Mouse (Mus musculus): ENCODE measurements around the gene Ncs1. TPM values are rescaled to one million over a fixed set of nuclear protein-coding genes. Genes with fewer than 3 reads are reported as not detected.
A peak's percentile ranks its signal among the peaks of the same experiment; 100 is the strongest.

The Ncs1 gene
- polyA plus RNA-seq, 1 experiment, result 7.7 TPM

DNA sequence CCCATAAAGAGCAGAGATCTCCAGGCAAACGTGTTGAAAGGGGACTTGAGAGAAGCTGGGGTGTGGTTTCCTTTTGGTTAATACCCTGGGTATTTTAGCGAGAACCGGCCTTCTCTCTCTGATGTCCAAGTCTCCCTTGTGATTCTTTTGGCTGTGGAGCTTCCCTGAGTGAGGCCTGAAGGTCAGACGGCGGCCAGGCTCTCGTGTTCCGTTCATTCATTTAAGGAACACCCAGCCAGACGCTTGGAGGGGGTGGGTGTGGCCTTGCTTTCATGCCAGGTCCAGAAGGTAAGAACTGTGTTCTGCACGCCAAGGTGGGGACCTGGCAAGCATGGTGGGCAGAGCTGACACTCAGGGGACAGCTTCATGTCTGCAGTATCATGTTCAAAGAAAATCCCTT, 58.6 kb downstream of the Ncs1 start:
- Histone ChIP-seq H3K36me3 (ENCODE audit: control insufficient read depth, insufficient read depth, low read length) (no peaks in the 10 kb centered on the region), H3K27ac (ENCODE audit: control insufficient read depth, insufficient read depth, low read depth, low read length) (no peak overlapping the region), H3K27me3 (ENCODE audit: control insufficient read depth, insufficient read depth, low read length) (no peaks in the 10 kb centered on the region), H3K4me1 (ENCODE audit: control insufficient read depth, insufficient read depth, low read length) (peaks cover 14% of the 10 kb centered on the region), H3K4me3 (ENCODE audit: control insufficient read depth, low read depth, low read length) (no peak overlapping the region)
- TF ChIP-seq CTCF (IDR thresholded peaks at IDR 0.05; ENCODE audit: control insufficient read depth, insufficient read depth, insufficient replicate concordance, low read depth, low read length) (no peak), POLR2A (IDR thresholded peaks at IDR 0.05; ENCODE audit: control insufficient read depth, low read depth, low read length) (no peak)

DNA sequence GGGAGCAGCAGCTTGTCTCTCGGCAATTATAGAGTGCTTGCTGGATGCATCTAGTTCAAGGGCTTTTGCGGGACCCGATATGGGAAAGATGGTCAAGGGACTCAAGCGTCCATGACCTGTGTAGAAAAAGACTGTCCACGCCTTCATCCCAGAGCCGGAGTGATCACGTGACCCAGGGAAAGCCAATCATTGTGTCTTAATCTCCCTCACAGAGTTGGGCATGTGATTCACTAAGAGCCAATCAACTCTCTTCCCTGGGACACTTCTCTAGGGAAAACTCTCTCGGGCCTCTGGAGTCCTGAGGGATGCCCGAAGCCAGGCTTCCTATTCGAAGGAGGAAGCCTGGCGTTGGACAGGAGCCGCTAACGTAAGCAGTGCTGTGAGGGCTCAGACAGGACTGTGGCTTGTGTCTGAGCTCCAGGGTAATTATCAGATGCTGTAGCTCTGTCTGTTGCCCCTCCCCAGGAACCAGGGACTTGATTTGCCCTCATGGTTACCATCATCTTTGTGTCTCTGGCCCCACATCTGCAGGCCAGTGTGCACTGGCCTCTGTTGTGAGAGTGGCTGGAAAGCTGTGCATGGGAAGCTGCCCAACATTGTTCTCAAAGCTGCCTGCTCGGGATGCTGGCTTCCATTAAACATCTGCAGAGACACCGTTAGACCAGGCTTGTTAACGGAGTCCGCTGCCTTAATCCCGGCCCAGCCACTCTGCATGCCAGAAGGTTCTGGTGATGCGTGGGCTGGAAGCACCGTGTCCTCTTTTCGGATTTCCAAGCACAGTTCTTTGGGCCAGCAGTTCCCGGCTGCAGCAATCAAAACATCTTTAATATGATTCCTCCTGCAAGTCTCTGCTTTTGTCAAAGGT, 59.4 kb downstream of the Ncs1 start:
- Histone ChIP-seq H3K36me3 (ENCODE audit: control insufficient read depth, insufficient read depth, low read length) (no peaks in the 10 kb centered on the region), H3K4me3 (ENCODE audit: control insufficient read depth, low read depth, low read length) (no peak overlapping the region; the same call in none of the 2 replicates), H3K27me3 (ENCODE audit: control insufficient read depth, insufficient read depth, low read length) (no peaks in the 10 kb centered on the region), H3K4me1 (ENCODE audit: control insufficient read depth, insufficient read depth, low read length) (peaks cover 14% of the 10 kb centered on the region), H3K27ac (ENCODE audit: control insufficient read depth, insufficient read depth, low read depth, low read length) (no peak overlapping the region)
- TF ChIP-seq POLR2A (IDR thresholded peaks at IDR 0.05; ENCODE audit: control insufficient read depth, low read depth, low read length) (no peak), CTCF (IDR thresholded peaks at IDR 0.05; ENCODE audit: control insufficient read depth, insufficient read depth, insufficient replicate concordance, low read depth, low read length) (no peak)

DNA sequence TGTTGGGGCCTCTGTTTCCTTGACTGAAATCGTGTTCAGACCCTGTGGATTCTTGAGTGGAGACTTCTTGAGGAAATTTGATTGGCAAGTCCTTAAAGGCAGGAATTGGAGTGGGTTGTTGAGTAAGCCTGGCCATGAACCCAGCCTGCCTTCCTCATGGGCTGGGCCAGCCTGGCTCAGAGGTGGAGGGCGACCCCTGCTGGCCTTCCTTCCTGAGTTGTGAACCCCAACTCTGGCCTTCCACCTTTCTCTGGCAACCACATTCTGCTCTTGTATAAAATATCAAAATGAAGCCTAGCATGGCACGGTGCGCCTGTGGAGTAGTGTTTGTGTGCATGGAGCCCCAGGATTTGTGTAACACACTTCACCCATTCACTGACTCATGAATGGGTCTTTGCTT, 60.1 kb downstream of the Ncs1 start:
- no peak overlapping the region for H3K27ac ChIP-seq (ENCODE audit: control insufficient read depth, insufficient read depth, low read depth, low read length)
- peaks cover 14% of the 10 kb centered on the region for H3K4me1 ChIP-seq (ENCODE audit: control insufficient read depth, insufficient read depth, low read length)
- H3K4me3 ChIP-seq (ENCODE audit: control insufficient read depth, low read depth, low read length), result no peak overlapping the region
- H3K36me3 ChIP-seq (ENCODE audit: control insufficient read depth, insufficient read depth, low read length), result no peaks in the 10 kb centered on the region
- TF ChIP-seq POLR2A (IDR thresholded peaks at IDR 0.05; ENCODE audit: control insufficient read depth, low read depth, low read length) (no peak), CTCF (IDR thresholded peaks at IDR 0.05; ENCODE audit: control insufficient read depth, insufficient read depth, insufficient replicate concordance, low read depth, low read length) (peak; percentile 62; the same call in 1 of the 2 replicates)
- no peaks in the 10 kb centered on the region for H3K27me3 ChIP-seq (ENCODE audit: control insufficient read depth, insufficient read depth, low read length)

DNA sequence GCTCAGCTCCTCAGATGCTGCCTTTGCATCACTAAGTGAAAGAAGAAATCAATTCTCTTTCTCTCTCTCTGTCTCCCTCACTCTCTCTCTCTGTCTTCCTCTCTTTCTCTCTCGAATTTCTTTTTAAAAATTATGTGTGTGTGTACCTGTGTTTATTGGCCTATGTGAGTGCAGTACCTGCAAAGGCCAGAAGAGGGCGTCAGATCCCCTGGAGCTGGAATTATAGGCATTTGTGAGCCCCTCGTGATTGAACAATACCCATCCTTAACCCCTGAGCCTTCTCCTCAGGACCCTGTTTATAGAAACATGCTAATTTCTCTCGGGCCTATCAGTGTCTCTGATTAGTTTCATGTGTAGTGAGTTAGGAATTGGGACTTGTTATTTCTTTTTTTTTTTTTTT, 62.6 kb downstream of the Ncs1 start:
- TF ChIP-seq CTCF (IDR thresholded peaks at IDR 0.05; ENCODE audit: control insufficient read depth, insufficient read depth, insufficient replicate concordance, low read depth, low read length) (peak; percentile 46; the same call in 1 of the 2 replicates), POLR2A (IDR thresholded peaks at IDR 0.05; ENCODE audit: control insufficient read depth, low read depth, low read length) (no peak)
- H3K27ac ChIP-seq (ENCODE audit: control insufficient read depth, insufficient read depth, low read depth, low read length), result no peak overlapping the region

DNA sequence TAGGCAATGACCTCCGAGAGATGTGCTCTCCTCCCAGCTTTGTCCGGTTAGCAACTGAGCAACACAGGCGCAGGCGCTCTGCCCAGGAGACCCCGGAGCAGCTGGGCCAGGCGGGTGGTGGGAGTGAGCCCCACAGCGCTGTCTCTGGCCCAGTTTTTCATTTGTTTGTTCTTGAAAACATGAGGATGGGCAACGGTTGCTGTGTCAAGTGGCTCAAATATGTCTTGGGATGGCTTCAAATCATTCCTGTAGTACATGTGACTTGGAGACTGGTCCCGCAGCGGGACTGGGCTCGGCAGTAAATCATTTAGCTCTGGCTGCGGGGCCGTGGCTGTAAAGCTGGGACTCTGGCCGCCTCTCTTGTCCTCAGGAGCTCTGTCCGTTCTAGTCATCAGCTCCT, 63.9 kb downstream of the Ncs1 start:
- no peaks in the 10 kb centered on the region for H3K27me3 ChIP-seq (ENCODE audit: control insufficient read depth, insufficient read depth, low read length)

More for the DNA sequence above, 62.6 kb downstream of the Ncs1 start:
- Histone ChIP-seq H3K4me1 (ENCODE audit: control insufficient read depth, insufficient read depth, low read length) (peaks cover 14% of the 10 kb centered on the region), H3K36me3 (ENCODE audit: control insufficient read depth, insufficient read depth, low read length) (no peaks in the 10 kb centered on the region), H3K4me3 (ENCODE audit: control insufficient read depth, low read depth, low read length) (no peak overlapping the region), H3K27me3 (ENCODE audit: control insufficient read depth, insufficient read depth, low read length) (no peaks in the 10 kb centered on the region)

DNA sequence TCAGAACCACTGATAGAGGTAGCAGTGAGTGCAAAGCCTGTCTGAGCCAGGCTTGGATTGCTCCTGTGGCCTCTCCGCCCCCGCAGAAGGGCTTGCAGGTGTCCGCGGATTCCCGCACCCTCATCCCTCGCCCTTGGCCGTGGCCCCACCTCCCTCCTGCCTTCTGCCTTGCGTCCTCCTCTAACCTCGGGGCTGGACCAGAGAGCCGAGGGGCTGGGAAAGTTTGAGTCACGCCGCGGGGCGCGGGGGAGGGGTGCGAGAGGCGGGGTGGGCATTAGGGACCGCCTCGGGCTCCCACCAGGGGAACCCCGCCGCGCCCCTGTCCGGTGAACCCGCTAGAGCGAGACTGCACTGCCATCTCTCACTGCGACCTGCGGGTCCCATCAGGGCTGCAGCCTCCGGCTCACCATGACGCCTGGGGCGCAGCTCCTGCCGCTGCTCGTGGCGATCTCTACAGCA, 68.4 kb downstream of the Ncs1 start, which contains the start of gene Hmcn2:
Gene Hmcn2 (plus strand): TSS at position 409 of the 459 bp plus-strand sequence.
- Histone ChIP-seq H3K27ac (ENCODE audit: control insufficient read depth, insufficient read depth, low read depth, low read length) (no peak within 1 kb of the TSS), H3K27me3 (ENCODE audit: control insufficient read depth, insufficient read depth, low read length) (no peaks in the 10 kb centered on the region), H3K4me1 (ENCODE audit: control insufficient read depth, insufficient read depth, low read length) (peaks cover 3% of the 10 kb centered on the region; the same call in 1 of the 2 replicates), H3K4me3 (ENCODE audit: control insufficient read depth, low read depth, low read length) (no peak within 1 kb of the TSS), H3K36me3 (ENCODE audit: control insufficient read depth, insufficient read depth, low read length) (no peaks in the 10 kb centered on the region)
- TF ChIP-seq CTCF (IDR thresholded peaks at IDR 0.05; ENCODE audit: control insufficient read depth, insufficient read depth, insufficient replicate concordance, low read depth, low read length) (no peak), POLR2A (IDR thresholded peaks at IDR 0.05; ENCODE audit: control insufficient read depth, low read depth, low read length) (no peak)

More for the DNA sequence above, 63.9 kb downstream of the Ncs1 start:
- H3K4me3 ChIP-seq (ENCODE audit: control insufficient read depth, low read depth, low read length), result no peak overlapping the region
- no peak overlapping the region for H3K27ac ChIP-seq (ENCODE audit: control insufficient read depth, insufficient read depth, low read depth, low read length)
- peaks cover 13% of the 10 kb centered on the region for H3K4me1 ChIP-seq (ENCODE audit: control insufficient read depth, insufficient read depth, low read length)
- no peaks in the 10 kb centered on the region for H3K36me3 ChIP-seq (ENCODE audit: control insufficient read depth, insufficient read depth, low read length)
- TF ChIP-seq POLR2A (IDR thresholded peaks at IDR 0.05; ENCODE audit: control insufficient read depth, low read depth, low read length) (no peak), CTCF (IDR thresholded peaks at IDR 0.05; ENCODE audit: control insufficient read depth, insufficient read depth, insufficient replicate concordance, low read depth, low read length) (no peak)

DNA sequence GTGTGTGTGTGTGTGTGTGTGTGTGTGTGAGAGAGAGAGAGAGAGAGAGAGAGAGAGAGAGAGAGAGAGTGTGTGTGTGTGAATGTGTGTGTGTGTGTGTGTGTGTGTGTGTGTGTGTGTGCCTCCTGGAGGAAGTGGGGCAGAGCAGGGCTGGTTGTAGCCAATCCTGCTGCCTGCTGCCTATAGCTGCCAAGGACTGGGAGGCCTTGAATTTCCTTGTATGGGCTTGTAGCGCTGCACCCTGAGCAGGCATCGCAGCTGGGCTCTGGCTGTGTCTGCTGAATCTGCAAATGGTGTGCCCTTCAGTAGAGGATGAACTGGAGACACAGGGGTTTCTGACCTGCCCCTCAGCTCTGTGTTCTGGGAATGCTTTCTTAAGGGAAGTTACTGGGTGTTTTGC, 72.5 kb downstream of the Ncs1 start:
- no peaks in the 10 kb centered on the region for H3K36me3 ChIP-seq (ENCODE audit: control insufficient read depth, insufficient read depth, low read length)
- no peak overlapping the region for H3K4me3 ChIP-seq (ENCODE audit: control insufficient read depth, low read depth, low read length)
- TF ChIP-seq CTCF (IDR thresholded peaks at IDR 0.05; ENCODE audit: control insufficient read depth, insufficient read depth, insufficient replicate concordance, low read depth, low read length) (no peak), POLR2A (IDR thresholded peaks at IDR 0.05; ENCODE audit: control insufficient read depth, low read depth, low read length) (no peak)
- no peak overlapping the region for H3K27ac ChIP-seq (ENCODE audit: control insufficient read depth, insufficient read depth, low read depth, low read length)
- H3K4me1 ChIP-seq (ENCODE audit: control insufficient read depth, insufficient read depth, low read length), result peaks cover 3% of the 10 kb centered on the region; the same call in 1 of the 2 replicates
- H3K27me3 ChIP-seq (ENCODE audit: control insufficient read depth, insufficient read depth, low read length), result no peaks in the 10 kb centered on the region

Measured in testis, adult 2 months (tissue).